Mouse (Mus musculus): ENCODE data around the gene Tbcel. TPM values are rescaled to one million over a fixed set of nuclear protein-coding genes. Genes with fewer than 3 reads are reported as not detected.

Gene Tbcel
- polyA plus RNA-seq, 1 experiment from 2014 or later = 5.3 TPM

- Histone ChIP-seq H3K27ac (ENCODE audit: low read depth) (no peak overlapping the region), H3K4me3 (ENCODE audit: low read depth, low read length) (no peak overlapping the region), H3K27me3 (ENCODE audit: insufficient read depth, low read length) (no peaks in the 10 kb centered on the region), H3K9ac (no peak overlapping the region), H3K36me3 (ENCODE audit: insufficient read depth) (no peaks in the 10 kb centered on the region), H3K9me3 (ENCODE audit: low read depth, low read length) (no peaks in the 10 kb centered on the region), H3K4me2 (no peak overlapping the region), H3K4me1 (ENCODE audit: insufficient read depth) (peaks cover 15% of the 10 kb centered on the region; the same call in 1 of the 2 replicates)
- TF ChIP-seq CTCF (IDR thresholded peaks at IDR 0.05; ENCODE audit: low read depth) = no peak
- 41% methylated on average over 7 of the region's 7 CpGs for WGBS
- DNase-seq = no peak
- no peak for ATAC-seq (ENCODE audit: insufficient read depth)
Observed at GRCm38 (mm10) chr9:42530221-42531152, 22.9 kb upstream of the Tbcel start.

GRCm38 (mm10) chr9:42520587-42521084 is 13.0 kb upstream of the Tbcel start:
- ATAC-seq (ENCODE audit: insufficient read depth) (peak; percentile 82), DNase-seq (peak; percentile 64)
- Histone ChIP-seq H3K4me2 (peak overlapping the region; percentile 66), H3K9me3 (ENCODE audit: low read depth, low read length) (no peaks in the 10 kb centered on the region), H3K9ac (peak overlapping the region; percentile 46), H3K36me3 (ENCODE audit: insufficient read depth) (no peaks in the 10 kb centered on the region), H3K4me1 (ENCODE audit: insufficient read depth) (0 out of 2 replicates have a peak, but pooled peaks cover 7% of the 10 kb centered on the region), H3K27me3 (ENCODE audit: insufficient read depth, low read length) (no peaks in the 10 kb centered on the region), H3K27ac (ENCODE audit: low read depth) (peak overlapping the region; percentile 33; the same call in 1 of the 2 replicates), H3K4me3 (ENCODE audit: low read depth, low read length) (peak overlapping the region; percentile 33)
- WGBS = 3% methylated on average over 36 of the region's 36 CpGs
- 0 out of 2 replicates have a peak, but pooled peaks have one; percentile 26 for TF ChIP-seq CTCF (IDR thresholded peaks at IDR 0.05; ENCODE audit: low read depth)

- no peak for TF ChIP-seq CTCF (IDR thresholded peaks at IDR 0.05; ENCODE audit: low read depth)
- Histone ChIP-seq H3K9me3 (ENCODE audit: low read depth, low read length) (no peaks in the 10 kb centered on the region), H3K36me3 (ENCODE audit: insufficient read depth) (no peaks in the 10 kb centered on the region), H3K27ac (ENCODE audit: low read depth) (no peak overlapping the region), H3K4me3 (ENCODE audit: low read depth, low read length) (no peak overlapping the region), H3K4me2 (no peak overlapping the region), H3K9ac (no peak overlapping the region), H3K4me1 (ENCODE audit: insufficient read depth) (0 out of 2 replicates have a peak, but pooled peaks cover 7% of the 10 kb centered on the region), H3K27me3 (ENCODE audit: insufficient read depth, low read length) (no peaks in the 10 kb centered on the region)
- ATAC-seq (ENCODE audit: insufficient read depth) (no peak), DNase-seq (peak; percentile 34)
- 53% methylated on average over 14 of the region's 14 CpGs for WGBS
Observed at GRCm38 (mm10) chr9:42518163-42518562, 10.6 kb upstream of the Tbcel start.

- Histone ChIP-seq H3K27ac (ENCODE audit: low read depth) (peak overlapping the region; percentile 82), H3K9ac (no peak overlapping the region), H3K27me3 (ENCODE audit: insufficient read depth, low read length) (no peaks in the 10 kb centered on the region), H3K4me1 (ENCODE audit: insufficient read depth) (no peaks in the 10 kb centered on the region), H3K9me3 (ENCODE audit: low read depth, low read length) (no peaks in the 10 kb centered on the region), H3K4me2 (no peak overlapping the region), H3K36me3 (ENCODE audit: insufficient read depth) (no peaks in the 10 kb centered on the region), H3K4me3 (ENCODE audit: low read depth, low read length) (no peak overlapping the region)
- peak; percentile 69 for DNase-seq
- TF ChIP-seq CTCF (IDR thresholded peaks at IDR 0.05; ENCODE audit: low read depth) = no peak
- 55% methylated on average over 5 of the region's 5 CpGs for WGBS
- ATAC-seq (ENCODE audit: insufficient read depth) = peak; percentile 44; the same call in 1 of the 2 replicates
Observed at GRCm38 (mm10) chr9:42513159-42513558, 5.5 kb upstream of the Tbcel start.

- WGBS = 58% methylated on average over 4 of the region's 4 CpGs
- Histone ChIP-seq H3K9ac (no peak overlapping the region), H3K27ac (ENCODE audit: low read depth) (peak overlapping the region; percentile 65), H3K9me3 (ENCODE audit: low read depth, low read length) (no peaks in the 10 kb centered on the region), H3K4me3 (ENCODE audit: low read depth, low read length) (no peak overlapping the region), H3K36me3 (ENCODE audit: insufficient read depth) (no peaks in the 10 kb centered on the region), H3K4me2 (no peak overlapping the region), H3K27me3 (ENCODE audit: insufficient read depth, low read length) (no peaks in the 10 kb centered on the region), H3K4me1 (ENCODE audit: insufficient read depth) (no peaks in the 10 kb centered on the region)
- TF ChIP-seq CTCF (IDR thresholded peaks at IDR 0.05; ENCODE audit: low read depth) = no peak
- no peak for ATAC-seq (ENCODE audit: insufficient read depth)
- DNase-seq = no peak
Observed at GRCm38 (mm10) chr9:42512312-42512711, 4.7 kb upstream of the Tbcel start.

- no peaks in the 10 kb centered on the region for H3K9me3 ChIP-seq (ENCODE audit: low read depth, low read length)
- no peaks in the 10 kb centered on the region for H3K36me3 ChIP-seq (ENCODE audit: insufficient read depth)
- H3K27me3 ChIP-seq (ENCODE audit: insufficient read depth, low read length) = no peaks in the 10 kb centered on the region
- 57% methylated on average over 7 of the region's 7 CpGs for WGBS
- TF ChIP-seq CTCF (IDR thresholded peaks at IDR 0.05; ENCODE audit: low read depth) = no peak
- no peaks in the 10 kb centered on the region for H3K4me1 ChIP-seq (ENCODE audit: insufficient read depth)
- DNase-seq = no peak
- no peak overlapping the region for H3K4me3 ChIP-seq (ENCODE audit: low read depth, low read length)
- H3K27ac ChIP-seq (ENCODE audit: low read depth) = no peak overlapping the region
- no peak overlapping the region for H3K4me2 ChIP-seq
- no peak for ATAC-seq (ENCODE audit: insufficient read depth)
- H3K9ac ChIP-seq = no peak overlapping the region
Observed at GRCm38 (mm10) chr9:42508235-42508634, 626 bp upstream of the Tbcel start.

GRCm38 (mm10) chr9:42507022-42507421 is 587 bp downstream of the Tbcel start:
- DNase-seq = no peak
- no peaks in the 10 kb centered on the region for H3K36me3 ChIP-seq (ENCODE audit: insufficient read depth)
- H3K4me2 ChIP-seq = no peak overlapping the region
- H3K27ac ChIP-seq (ENCODE audit: low read depth) = no peak overlapping the region
- H3K27me3 ChIP-seq (ENCODE audit: insufficient read depth, low read length) = no peaks in the 10 kb centered on the region
- no peaks in the 10 kb centered on the region for H3K9me3 ChIP-seq (ENCODE audit: low read depth, low read length)
- no peak overlapping the region for H3K4me3 ChIP-seq (ENCODE audit: low read depth, low read length)
- TF ChIP-seq CTCF (IDR thresholded peaks at IDR 0.05; ENCODE audit: low read depth) = no peak
- no peaks in the 10 kb centered on the region for H3K4me1 ChIP-seq (ENCODE audit: insufficient read depth)
- WGBS = 18% methylated on average over 1 of the region's 1 CpGs
- H3K9ac ChIP-seq = no peak overlapping the region
- no peak for ATAC-seq (ENCODE audit: insufficient read depth)

Measured in lung, embryonic 14.5 days (tissue).